Mouse (Mus musculus): ENCODE measurements around the gene Klk1b24. TPM values are rescaled to one million over a fixed set of nuclear protein-coding genes. Genes with fewer than 3 reads are reported as not detected.
"Not testable (repeated sequence)": the region's sequence is repeated elsewhere in the genome, so short reads cannot be mapped to it uniquely, and the experiment has no call there.

The Klk1b24 gene
- total and polyA plus RNA-seq, 3 experiments, result not detected

DNA sequence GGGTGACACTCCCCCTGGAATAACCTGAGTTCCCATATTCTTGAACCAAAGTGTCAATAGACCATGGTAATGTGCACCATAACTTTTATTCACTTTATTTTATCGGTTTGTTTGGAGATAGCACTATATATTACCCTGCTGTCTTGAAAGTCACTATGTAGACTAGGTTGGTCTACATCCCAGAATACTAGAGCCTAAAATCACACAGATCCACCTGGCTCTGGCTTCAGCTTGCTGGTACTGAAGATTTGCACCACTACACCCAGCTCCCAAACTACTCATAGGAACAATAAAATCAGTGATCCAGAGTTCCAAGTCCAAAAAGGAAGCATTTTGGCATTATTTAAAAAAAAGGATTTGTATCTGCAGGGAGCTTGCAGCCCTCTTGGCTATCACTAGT lies 27.6 kb downstream of the Klk1b24 start, which contains the start of gene Klk1b5:
Gene Klk1b5, plus strand, starts transcription at position 301 of the 400 bp plus-strand sequence.
- Histone ChIP-seq H3K9me3 (replicated peaks) (no peaks in the 10 kb centered on the region), H3K4me3 (ENCODE audit: low read depth, low read length) (no peak within 1 kb of the TSS), H3K27me3 (ENCODE audit: insufficient read depth, low read length) (peaks cover 8% of the 10 kb centered on the region), H3K36me3 (replicated peaks) (no peaks in the 10 kb centered on the region), H3K4me1 (ENCODE audit: insufficient read depth, low read depth, low read length) (no peaks in the 10 kb centered on the region)
- ATAC-seq (ENCODE audit: extremely low read depth, insufficient number of reproducible peaks, low FRiP score, poor library complexity, severe bottlenecking) (no peak), DNase-seq (ENCODE audit: low spot score) (no peak)
- TF ChIP-seq POLR2AphosphoS5 (IDR thresholded peaks at IDR 0.05; ENCODE audit: insufficient replicate concordance, low read depth, low read length), result no peak
- no peak for TF ChIP-seq GATA2 (IDR thresholded peaks at IDR 0.05; ENCODE audit: borderline replicate concordance, low read depth, low read length)
- no peak for TF ChIP-seq GATA1 (IDR thresholded peaks at IDR 0.05; ENCODE audit: borderline replicate concordance, low read length)
- TF ChIP-seq CTCF (IDR thresholded peaks at IDR 0.05; ENCODE audit: low read depth, low read length), result no peak
- no peak for TF ChIP-seq TAL1 (conservative IDR thresholded peaks at IDR 0.05; ENCODE audit: low read depth, low read length)

DNA sequence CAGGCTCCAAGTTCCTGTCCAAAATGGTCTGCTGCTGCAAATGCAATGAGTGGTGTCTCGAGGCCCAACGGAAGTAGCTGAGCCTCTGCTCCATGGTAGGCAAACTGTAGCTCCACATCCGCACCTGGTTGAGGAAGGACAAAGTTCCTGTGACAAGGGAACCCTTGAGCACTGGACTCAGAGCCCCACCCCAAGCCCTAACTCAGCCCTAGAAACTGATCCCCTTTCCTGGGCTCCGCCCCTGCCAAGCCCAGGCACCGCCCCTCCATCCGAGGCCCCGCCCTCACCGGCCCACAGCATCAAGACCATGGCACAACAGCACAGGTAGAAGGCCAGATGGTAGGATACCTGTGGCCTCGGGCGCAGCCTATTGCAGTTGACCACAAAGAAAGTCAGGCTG lies 33.6 kb downstream of the Klk1b24 start:
- H3K9me3 ChIP-seq (replicated peaks); H3K36me3 ChIP-seq (replicated peaks); H3K4me1 ChIP-seq (ENCODE audit: insufficient read depth, low read depth, low read length); DNase-seq (ENCODE audit: low spot score); H3K4me3 ChIP-seq (ENCODE audit: low read depth, low read length); ATAC-seq (ENCODE audit: extremely low read depth, insufficient number of reproducible peaks, low FRiP score, poor library complexity, severe bottlenecking): not testable (repeated sequence)
- H3K27me3 ChIP-seq (ENCODE audit: insufficient read depth, low read length), result peaks cover 13% of the 10 kb centered on the region; the same call in 1 of the 2 replicates

GRCm38 (mm10) chr7:44222335-44222734 lies 34.3 kb downstream of the Klk1b24 start:
- H3K36me3 ChIP-seq (replicated peaks); H3K4me3 ChIP-seq (ENCODE audit: low read depth, low read length); ATAC-seq (ENCODE audit: extremely low read depth, insufficient number of reproducible peaks, low FRiP score, poor library complexity, severe bottlenecking); H3K9me3 ChIP-seq (replicated peaks); H3K4me1 ChIP-seq (ENCODE audit: insufficient read depth, low read depth, low read length); DNase-seq (ENCODE audit: low spot score): not testable (repeated sequence)
- peaks cover 19% of the 10 kb centered on the region; the same call in 1 of the 2 replicates for H3K27me3 ChIP-seq (ENCODE audit: insufficient read depth, low read length)

- no peaks in the 10 kb centered on the region for H3K4me1 ChIP-seq (ENCODE audit: insufficient read depth, low read depth, low read length)
- DNase-seq (ENCODE audit: low spot score) (no peak), ATAC-seq (ENCODE audit: extremely low read depth, insufficient number of reproducible peaks, low FRiP score, poor library complexity, severe bottlenecking) (no peak)
- no peaks in the 10 kb centered on the region for H3K36me3 ChIP-seq (replicated peaks)
- TF ChIP-seq GATA2 (IDR thresholded peaks at IDR 0.05; ENCODE audit: borderline replicate concordance, low read depth, low read length) (no peak), TAL1 (conservative IDR thresholded peaks at IDR 0.05; ENCODE audit: low read depth, low read length) (no peak), GATA1 (IDR thresholded peaks at IDR 0.05; ENCODE audit: borderline replicate concordance, low read length) (no peak), CTCF (IDR thresholded peaks at IDR 0.05; ENCODE audit: low read depth, low read length) (no peak), POLR2AphosphoS5 (IDR thresholded peaks at IDR 0.05; ENCODE audit: insufficient replicate concordance, low read depth, low read length) (no peak)
- no peak within 1 kb of the TSS for H3K4me3 ChIP-seq (ENCODE audit: low read depth, low read length)
- no peaks in the 10 kb centered on the region for H3K9me3 ChIP-seq (replicated peaks)
- peaks cover 24% of the 10 kb centered on the region for H3K27me3 ChIP-seq (ENCODE audit: insufficient read depth, low read length)
Measured at GRCm38 (mm10) chr7:44225076-44225475, 37.0 kb downstream of the Klk1b24 start, which contains the start of gene Klk1. Gene Klk1 (plus strand): TSS chr7:44225360.

- peaks cover 42% of the 10 kb centered on the region for H3K27me3 ChIP-seq (ENCODE audit: insufficient read depth, low read length)
- H3K36me3 ChIP-seq (replicated peaks), result no peaks in the 10 kb centered on the region
- TF ChIP-seq GATA1 (IDR thresholded peaks at IDR 0.05; ENCODE audit: borderline replicate concordance, low read length), result no peak
- TF ChIP-seq CTCF (IDR thresholded peaks at IDR 0.05; ENCODE audit: low read depth, low read length), result no peak
- no peak for TF ChIP-seq TAL1 (conservative IDR thresholded peaks at IDR 0.05; ENCODE audit: low read depth, low read length)
- TF ChIP-seq POLR2AphosphoS5 (IDR thresholded peaks at IDR 0.05; ENCODE audit: insufficient replicate concordance, low read depth, low read length), result no peak
- DNase-seq (ENCODE audit: low spot score) (no peak), ATAC-seq (ENCODE audit: extremely low read depth, insufficient number of reproducible peaks, low FRiP score, poor library complexity, severe bottlenecking) (no peak)
- no peaks in the 10 kb centered on the region for H3K9me3 ChIP-seq (replicated peaks)
- H3K4me1 ChIP-seq (ENCODE audit: insufficient read depth, low read depth, low read length), result peaks cover 2% of the 10 kb centered on the region; the same call in 1 of the 2 replicates
- no peak within 1 kb of the TSS for H3K4me3 ChIP-seq (ENCODE audit: low read depth, low read length)
Measured at GRCm38 (mm10) chr7:44235909-44236308, 47.9 kb downstream of the Klk1b24 start, which contains the start of gene Gm36864. Gene Gm36864 (plus strand): TSS chr7:44236177.

DNA sequence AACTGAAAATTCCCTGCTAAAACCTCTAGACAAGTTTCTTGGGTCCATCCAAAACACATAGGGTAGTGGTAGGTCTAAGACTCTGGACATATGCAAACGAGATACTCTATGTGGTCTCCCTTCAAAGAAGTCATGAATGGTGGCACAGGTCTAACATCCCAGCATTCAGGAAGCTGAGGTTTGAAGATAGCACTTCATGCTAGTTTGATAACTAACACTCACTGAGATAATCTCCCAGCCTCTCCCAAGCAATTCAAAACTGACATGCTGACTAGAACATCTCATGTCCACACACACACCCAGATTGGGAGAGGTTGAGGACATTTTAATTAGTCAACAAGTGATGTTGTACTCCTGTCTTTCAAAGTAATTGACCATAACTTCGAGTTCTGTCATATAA lies 51.9 kb downstream of the Klk1b24 start:
- peaks cover 3% of the 10 kb centered on the region for H3K4me1 ChIP-seq (ENCODE audit: insufficient read depth, low read depth, low read length)
- peaks cover 37% of the 10 kb centered on the region for H3K27me3 ChIP-seq (ENCODE audit: insufficient read depth, low read length)
- TF ChIP-seq GATA2 (IDR thresholded peaks at IDR 0.05; ENCODE audit: borderline replicate concordance, low read depth, low read length) (no peak), GATA1 (IDR thresholded peaks at IDR 0.05; ENCODE audit: borderline replicate concordance, low read length) (no peak), POLR2AphosphoS5 (IDR thresholded peaks at IDR 0.05; ENCODE audit: insufficient replicate concordance, low read depth, low read length) (no peak)
- no peak for ATAC-seq (ENCODE audit: extremely low read depth, insufficient number of reproducible peaks, low FRiP score, poor library complexity, severe bottlenecking)
- no peak for DNase-seq (ENCODE audit: low spot score)
- peaks cover 3% of the 10 kb centered on the region for H3K36me3 ChIP-seq (replicated peaks)
- no peaks in the 10 kb centered on the region for H3K9me3 ChIP-seq (replicated peaks)
- H3K4me3 ChIP-seq (ENCODE audit: low read depth, low read length), result no peak overlapping the region

DNA sequence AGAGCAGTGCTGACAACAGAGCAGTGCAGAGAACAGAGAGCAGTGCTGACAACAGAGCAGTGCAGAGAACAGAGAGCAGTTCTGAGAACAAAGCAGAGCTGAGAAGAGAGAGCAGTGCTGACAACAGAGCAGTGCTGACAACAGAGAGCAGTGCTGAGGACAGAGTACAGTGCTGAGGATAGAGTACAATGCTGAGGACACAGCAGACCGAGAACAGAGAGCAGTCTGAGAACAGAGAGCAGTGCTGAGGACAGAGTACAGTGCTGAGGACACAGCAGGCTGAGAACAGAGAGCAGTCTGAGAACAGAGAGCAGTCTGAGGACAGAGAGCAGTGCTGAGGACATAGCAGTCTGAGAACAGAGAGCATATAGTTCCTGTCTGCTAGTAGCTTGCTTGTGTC lies 52.7 kb downstream of the Klk1b24 start:
- Histone ChIP-seq H3K9me3 (replicated peaks) (no peaks in the 10 kb centered on the region), H3K4me1 (ENCODE audit: insufficient read depth, low read depth, low read length) (peaks cover 11% of the 10 kb centered on the region), H3K36me3 (replicated peaks) (peaks cover 5% of the 10 kb centered on the region), H3K4me3 (ENCODE audit: low read depth, low read length) (no peak overlapping the region), H3K27me3 (ENCODE audit: insufficient read depth, low read length) (peaks cover 34% of the 10 kb centered on the region)
- no peak for TF ChIP-seq POLR2AphosphoS5 (IDR thresholded peaks at IDR 0.05; ENCODE audit: insufficient replicate concordance, low read depth, low read length)
- TF ChIP-seq TAL1 (conservative IDR thresholded peaks at IDR 0.05; ENCODE audit: low read depth, low read length), result no peak
- no peak for TF ChIP-seq GATA1 (IDR thresholded peaks at IDR 0.05; ENCODE audit: borderline replicate concordance, low read length)
- TF ChIP-seq GATA2 (IDR thresholded peaks at IDR 0.05; ENCODE audit: borderline replicate concordance, low read depth, low read length), result no peak
- no peak for TF ChIP-seq CTCF (IDR thresholded peaks at IDR 0.05; ENCODE audit: low read depth, low read length)
- ATAC-seq (ENCODE audit: extremely low read depth, insufficient number of reproducible peaks, low FRiP score, poor library complexity, severe bottlenecking), result no peak
- DNase-seq (ENCODE audit: low spot score), result no peak

All from G1E (cell line).